ENCODE assay signal across 8 mouse cellular contexts in genomic region chr8:120408241-120409215, GRCm38 (mm10).
A peak's percentile ranks its signal among the peaks of the same experiment; 100 is the strongest.
DNase-seq lines count a peak whose midpoint lies in the region; ATAC-seq and TF ChIP-seq lines count a peak whose summit lies in the region.

No protein-coding gene starts in this region.

- peak; percentile 70 for DNase-seq in embryo, embryonic 10 days (ENCODE audit: low spot score)
- no peak for DNase-seq in embryo, embryonic 9.5 days (ENCODE audit: extremely low spot score)
- no peak for DNase-seq in frontal cortex, postnatal 14 days (ENCODE audit: low spot score in 2 of 2)
- no peak for DNase-seq in left cerebral cortex, postnatal 25 days (ENCODE audit: low spot score in 2 of 2)
- no peak for DNase-seq in frontal cortex, adult 2 months (ENCODE audit: extremely low spot score in 1 of 2, low spot score in 1 of 2)

- intact Hi-C loops in left cerebral cortex, postnatal 25 days (cut with DNase I), result no loop called here

- H3K36me3 ChIP-seq in E14TG2a.4 (ENCODE audit: insufficient read depth, low read length), result no peaks in the 10 kb centered on the region
- H3K36me3 ChIP-seq in forebrain, embryonic 15.5 days, result no peaks in the 10 kb centered on the region
- no peaks in the 10 kb centered on the region for H3K36me3 ChIP-seq in lung, embryonic 16.5 days (ENCODE audit: control insufficient read depth, insufficient read depth, low read length)

- no peaks in the 10 kb centered on the region for H3K9me3 ChIP-seq in E14TG2a.4 (ENCODE audit: low read length)
- H3K9me3 ChIP-seq in forebrain, embryonic 15.5 days, result no peaks in the 10 kb centered on the region
- no peaks in the 10 kb centered on the region for H3K9me3 ChIP-seq in lung, embryonic 16.5 days (ENCODE audit: control insufficient read depth, low read length)

- no peak for ATAC-seq in forebrain, embryonic 15.5 days (replicated peaks)
- peak; percentile 31 for ATAC-seq in lung, embryonic 16.5 days (ENCODE audit: low read depth)

- no peak overlapping the region for H3K9ac ChIP-seq in forebrain, embryonic 15.5 days (replicated peaks)
- H3K9ac ChIP-seq in lung, embryonic 16.5 days (ENCODE audit: low read length), result no peak overlapping the region

- peaks cover 73% of the 10 kb centered on the region for H3K4me1 ChIP-seq in E14TG2a.4 (replicated peaks; ENCODE audit: low read depth, low read length)
- peaks cover 75% of the 10 kb centered on the region for H3K4me1 ChIP-seq in forebrain, embryonic 15.5 days
- H3K4me1 ChIP-seq in lung, embryonic 16.5 days (replicated peaks; ENCODE audit: control insufficient read depth, insufficient read depth, low read length), result peaks cover 31% of the 10 kb centered on the region

- peak overlapping the region; percentile 24; the same call in 1 of the 2 replicates for H3K27ac ChIP-seq in forebrain, embryonic 15.5 days (replicated peaks)
- H3K27ac ChIP-seq in lung, embryonic 16.5 days (ENCODE audit: low read length), result peak overlapping the region; percentile 61

- peak overlapping the region; percentile 30 for H3K4me3 ChIP-seq in E14TG2a.4 (replicated peaks; ENCODE audit: low read length)
- no peak overlapping the region for H3K4me3 ChIP-seq in forebrain, embryonic 15.5 days
- no peak overlapping the region for H3K4me3 ChIP-seq in lung, embryonic 16.5 days (ENCODE audit: low read length)

- 49% methylated on average over 14 of the region's 14 CpGs for WGBS in forebrain, embryonic 15.5 days
- 45% methylated on average over 14 of the region's 14 CpGs for WGBS in lung, embryonic 16.5 days

- no peak overlapping the region for H3K4me2 ChIP-seq in forebrain, embryonic 15.5 days (replicated peaks)
- no peak overlapping the region for H3K4me2 ChIP-seq in lung, embryonic 16.5 days (ENCODE audit: low read depth, low read length)

- no peak for TF ChIP-seq CTCF in E14TG2a.4 (conservative IDR thresholded peaks at IDR 0.05; ENCODE audit: low read length)

- peaks cover 32% of the 10 kb centered on the region; the same call in 1 of the 2 replicates for H3K27me3 ChIP-seq in E14TG2a.4 (ENCODE audit: insufficient read depth, low read length)
- no peaks in the 10 kb centered on the region for H3K27me3 ChIP-seq in forebrain, embryonic 15.5 days
- H3K27me3 ChIP-seq in lung, embryonic 16.5 days (ENCODE audit: control insufficient read depth, insufficient read depth, low read depth, low read length), result no peaks in the 10 kb centered on the region
